Mouse (Mus musculus) erythroblast, embryonic 14.5 days (primary cell): Measurements from ENCODE around the gene Scarf1.

ENCODE experiments used
- GATA1 ChIP-seq: IDR thresholded peaks from 2 replicates; pipeline ENCODE4 v1.6.1; 2012; ENCODE audit warnings: low read length, inconsistent platforms, mixed read lengths
- TAL1 ChIP-seq: IDR thresholded peaks from 3 replicates; pipeline ENCODE4 v1.6.1; 2012; ENCODE audit warnings: low read length, inconsistent platforms, mixed read lengths

DNA sequence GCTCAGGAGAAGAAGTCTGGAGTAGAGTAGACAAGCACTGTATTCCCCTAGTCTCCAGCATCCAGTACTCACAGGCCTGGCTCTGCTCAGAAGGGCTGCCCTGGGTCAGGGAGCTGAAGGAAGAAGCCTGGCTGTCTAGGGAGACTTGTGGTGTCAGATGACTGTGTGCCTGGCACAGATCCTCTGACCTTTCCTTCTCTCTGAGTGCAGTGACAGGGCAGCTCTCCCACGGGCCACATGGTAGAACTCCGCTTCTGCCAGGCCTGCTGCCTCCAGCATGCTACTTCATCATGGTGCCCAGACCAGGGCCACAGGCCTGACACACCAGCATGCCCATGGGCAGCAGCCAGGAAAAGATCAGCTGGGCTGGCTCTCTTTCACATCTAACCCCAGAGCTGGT is 52.5 kb downstream of the Scarf1 start:
- TF ChIP-seq GATA1 (no peak), TAL1 (no peak)
